Mouse (Mus musculus) intestine, postnatal 0 days (tissue): Measurements from ENCODE around the gene Apoa4. TPM values are rescaled to one million over a fixed set of nuclear protein-coding genes. Genes with fewer than 3 reads are reported as not detected.

ENCODE experiments used
- ATAC-seq: fragments of 200-750 bp; cut with Nextera tagmentation; 2 replicates; pipeline ENCODE4 v1.8.0; 2017; ENCODE audit warnings: mild to moderate bottlenecking, moderate TSS enrichment, moderate library complexity
- H3K27ac ChIP-seq: fragments of 300-500 bp; sonication (generic); 2 replicates; pipeline ENCODE4 v1.5.1; 2014; ENCODE audit warnings: mild to moderate bottlenecking, low read depth, low read length, moderate library complexity
- H3K27me3 ChIP-seq: fragments of 300-500 bp; sonication (generic); replicated peaks from 2 replicates; pipeline ENCODE4 v1.6.1; 2014; ENCODE audit warnings: low read length, mixed read lengths; ENCODE audit not compliant: control insufficient read depth, insufficient read depth
- H3K36me3 ChIP-seq: fragments of 300-500 bp; sonication (generic); 2 replicates; pipeline ENCODE4 v1.6.1; 2014; ENCODE audit warnings: mild to moderate bottlenecking, moderate library complexity; ENCODE audit not compliant: control insufficient read depth, insufficient read depth
- H3K4me1 ChIP-seq: fragments of 300-500 bp; sonication (generic); replicated peaks from 2 replicates; pipeline ENCODE4 v1.6.1; 2014; ENCODE audit warnings: antibody characterized with exemption, low read length, mixed read lengths; ENCODE audit not compliant: control insufficient read depth, insufficient read depth
- H3K4me2 ChIP-seq: fragments of 300-500 bp; sonication (generic); replicated peaks from 2 replicates; pipeline ENCODE4 v1.6.1; 2014; ENCODE audit warnings: low read depth, mild to moderate bottlenecking, moderate library complexity
- H3K4me3 ChIP-seq: fragments of 300-500 bp; sonication (generic); 2 replicates; pipeline ENCODE4 v1.5.1; 2014; ENCODE audit warnings: low read depth, low read length
- H3K9ac ChIP-seq: fragments of 300-500 bp; sonication (generic); 2 replicates; pipeline ENCODE4 v1.6.1; 2014; ENCODE audit warnings: mild to moderate bottlenecking, low read depth, low read length
- H3K9me3 ChIP-seq: fragments of 300-500 bp; sonication (generic); 2 replicates; pipeline ENCODE4 v1.6.1; 2016; ENCODE audit warnings: mixed run types; ENCODE audit not compliant: control insufficient read depth
- CTCF ChIP-seq: sonication (generic); IDR thresholded peaks from 2 replicates; pipeline ENCODE4 v1.5.1; 2016; ENCODE audit warnings: low read depth, mild to moderate bottlenecking, control low read depth, antibody characterized with exemption, moderate library complexity
- WGBS: fragments of 180-500 bp; shearing (Covaris S2); extraction: QIAGEN DNeasy Blood & Tissue Kit; methylation state at CpG from one replicate; pipeline ENCODE4 v1.1.7; 2014; 5-methylcytosine and 5-hydroxymethylcytosine counted together
- polyA plus RNA-seq: library from polyadenylated mRNA; unstranded; fragments of >200 nt; fragmentation: Nextera tagmentation; extraction: Ambion mirVana; gene quantifications from 2 replicates; pipeline ENCODE4 v1.2.1, GENCODE M21; 2015

Apoa4 gene
- polyA plus RNA-seq, 1 experiment from 2014 or later, result 31,935 TPM

- ATAC-seq, result no peak
- Histone ChIP-seq H3K4me1 (no peaks in the 10 kb centered on the region), H3K9me3 (no peaks in the 10 kb centered on the region), H3K27me3 (no peaks in the 10 kb centered on the region), H3K27ac (no peak overlapping the region), H3K36me3 (no peaks in the 10 kb centered on the region), H3K9ac (no peak overlapping the region), H3K4me3 (no peak overlapping the region), H3K4me2 (no peak overlapping the region)
- no peak for TF ChIP-seq CTCF
- 82% methylated on average over 3 of the region's 3 CpGs for WGBS
These were observed 17.1 kb downstream of the Apoa4 start for GRCm38 (mm10) chr9:46257546-46257945.

GRCm38 (mm10) chr9:46259111-46259510 lies 18.6 kb downstream of the Apoa4 start:
- H3K4me2 ChIP-seq, result no peak overlapping the region
- 90% methylated on average over 6 of the region's 6 CpGs for WGBS
- ATAC-seq, result no peak
- no peaks in the 10 kb centered on the region for H3K9me3 ChIP-seq
- no peaks in the 10 kb centered on the region for H3K36me3 ChIP-seq
- no peak overlapping the region for H3K27ac ChIP-seq
- H3K4me1 ChIP-seq, result no peaks in the 10 kb centered on the region
- TF ChIP-seq CTCF, result no peak
- H3K9ac ChIP-seq, result no peak overlapping the region
- H3K4me3 ChIP-seq, result no peak overlapping the region
- H3K27me3 ChIP-seq, result no peaks in the 10 kb centered on the region

- TF ChIP-seq CTCF, result no peak
These were observed 20.6 kb downstream of the Apoa4 start for GRCm38 (mm10) chr9:46261131-46261530.

GRCm38 (mm10) chr9:46268343-46268873 lies 27.9 kb downstream of the Apoa4 start, which contains the start of gene Apoa5:
Apoa5 (plus strand) TSS chr9:46268633.
- Histone ChIP-seq H3K36me3 (no peaks in the 10 kb centered on the region; the same call in 1 of the 2 replicates), H3K27ac (no peak within 1 kb of the TSS), H3K9me3 (no peaks in the 10 kb centered on the region), H3K9ac (no peak within 1 kb of the TSS), H3K4me3 (no peak within 1 kb of the TSS), H3K4me2 (no peak within 1 kb of the TSS), H3K27me3 (no peaks in the 10 kb centered on the region; the same call in 1 of the 2 replicates), H3K4me1 (no peaks in the 10 kb centered on the region)
- no peak for ATAC-seq
- no peak for TF ChIP-seq CTCF
- 32% methylated on average over 7 of the region's 7 CpGs for WGBS

More at GRCm38 (mm10) chr9:46261131-46261530, 20.6 kb downstream of the Apoa4 start:
- no peaks in the 10 kb centered on the region for H3K4me1 ChIP-seq
- H3K4me3 ChIP-seq, result no peak overlapping the region
- WGBS, result 75% methylated on average over 7 of the region's 7 CpGs
- no peak overlapping the region for H3K4me2 ChIP-seq
- no peaks in the 10 kb centered on the region for H3K27me3 ChIP-seq
- no peaks in the 10 kb centered on the region for H3K9me3 ChIP-seq
- no peaks in the 10 kb centered on the region for H3K36me3 ChIP-seq
- ATAC-seq, result no peak
- H3K9ac ChIP-seq, result no peak overlapping the region
- no peak overlapping the region for H3K27ac ChIP-seq

GRCm38 (mm10) chr9:46269125-46269524 lies 28.6 kb downstream of the Apoa4 start:
- Histone ChIP-seq H3K4me2 (no peak overlapping the region), H3K27me3 (no peaks in the 10 kb centered on the region; the same call in 1 of the 2 replicates), H3K9me3 (no peaks in the 10 kb centered on the region), H3K9ac (no peak overlapping the region), H3K4me1 (no peaks in the 10 kb centered on the region), H3K27ac (no peak overlapping the region), H3K36me3 (no peaks in the 10 kb centered on the region; the same call in 1 of the 2 replicates), H3K4me3 (no peak overlapping the region)
- no peak for ATAC-seq
- TF ChIP-seq CTCF, result no peak
- 88% methylated on average over 5 of the region's 5 CpGs for WGBS

- WGBS, result 93% methylated on average over 4 of the region's 4 CpGs
- H3K36me3 ChIP-seq, result peaks cover 15% of the 10 kb centered on the region
- no peak for TF ChIP-seq CTCF
- H3K9me3 ChIP-seq, result no peaks in the 10 kb centered on the region
- no peak overlapping the region for H3K9ac ChIP-seq
- no peak for ATAC-seq
- H3K27me3 ChIP-seq, result no peaks in the 10 kb centered on the region; the same call in 1 of the 2 replicates
- no peak overlapping the region for H3K4me2 ChIP-seq
- H3K27ac ChIP-seq, result no peak overlapping the region
- no peaks in the 10 kb centered on the region for H3K4me1 ChIP-seq
- no peak overlapping the region for H3K4me3 ChIP-seq
These were observed 30.3 kb downstream of the Apoa4 start for GRCm38 (mm10) chr9:46270782-46271181.
